Mouse (Mus musculus) heart, postnatal 25 days (tissue): ENCODE results near the gene Ppa2. TPM values are rescaled to one million over a fixed set of nuclear protein-coding genes. Genes with fewer than 3 reads are reported as not detected.

Experiments used
- DNase-seq: peaks from one replicate; pipeline ENCODE4 v3.0.0; 2022; ENCODE audit warnings: low spot score
- intact Hi-C: fragments of 180-260 bp; cut with DNase I; formaldehyde crosslinking; loops from one replicate; pipeline ENCODE4 v1.15.1; 2025
- total RNA-seq, 2 experiments: library from RNA; stranded (reverse); gene quantifications; 2 replicates each; pipeline ENCODE4 v1.2.3; 2021

Gene Ppa2
- total RNA-seq, 2 experiments from 2014 or later = 135 TPM

DNA sequence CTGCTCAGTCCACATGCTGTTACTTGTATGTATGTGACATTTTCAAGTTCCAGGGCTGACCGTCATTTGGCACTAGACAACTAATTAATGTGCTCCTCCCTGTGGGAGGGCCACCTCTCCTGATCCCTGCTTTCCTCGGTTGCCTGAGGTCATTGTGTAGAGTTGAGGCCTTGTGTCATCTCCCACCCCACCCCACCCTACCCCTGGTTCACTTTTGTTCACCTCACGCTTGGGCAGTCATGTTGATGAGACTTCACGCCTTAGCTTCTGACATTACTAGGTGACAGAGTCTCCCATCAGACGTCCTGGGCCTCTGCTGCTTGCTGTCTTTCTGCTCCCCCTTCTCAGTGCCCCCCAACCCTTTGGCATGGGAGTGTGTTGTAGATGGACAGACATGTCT is 15.2 kb downstream of the Ppa2 start:
- intact Hi-C loops = no loop called here
- DNase-seq = no peak

DNA sequence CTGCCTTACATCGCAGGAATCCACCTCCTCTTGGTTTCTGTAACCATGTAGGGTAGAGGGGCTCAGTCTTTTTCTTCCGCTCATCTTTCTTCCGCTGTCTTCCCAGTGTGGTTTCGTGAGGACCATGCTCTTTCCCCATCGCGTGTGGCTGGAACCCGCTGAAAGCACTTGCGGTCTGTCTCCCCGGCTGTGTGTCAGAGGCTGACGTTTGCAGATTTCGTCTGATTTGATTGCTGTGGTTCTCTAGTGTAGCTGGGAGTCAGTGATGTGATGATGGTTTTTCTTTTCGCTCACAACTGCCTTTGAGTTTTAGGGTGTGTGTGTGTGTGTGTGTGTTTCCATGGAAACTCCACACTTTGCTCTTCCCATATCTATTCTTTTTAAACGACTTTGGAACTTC is 18.6 kb downstream of the Ppa2 start:
- intact Hi-C loops = no loop called here
- DNase-seq = no peak

DNA sequence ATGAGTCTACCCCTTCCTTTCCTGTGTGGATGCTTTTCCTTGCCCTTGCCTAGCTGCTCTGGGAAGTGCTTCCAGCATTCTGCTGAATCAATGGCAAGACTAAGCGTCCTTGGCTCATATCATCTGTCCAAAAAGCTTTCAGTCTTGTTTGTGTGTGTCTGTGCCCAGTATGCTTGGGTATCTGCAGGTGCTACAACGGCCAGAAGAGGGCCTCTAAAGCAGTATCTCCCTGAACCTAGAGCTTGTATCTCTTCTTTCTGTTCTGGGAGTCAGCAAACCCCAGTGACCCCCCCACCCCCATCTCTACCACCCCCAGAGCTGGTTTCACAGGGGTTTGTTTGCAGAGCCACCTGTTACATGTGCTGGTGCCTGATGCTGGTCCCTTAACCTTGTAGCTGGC is 19.5 kb downstream of the Ppa2 start:
- intact Hi-C loops = no loop called here
- no peak for DNase-seq

DNA sequence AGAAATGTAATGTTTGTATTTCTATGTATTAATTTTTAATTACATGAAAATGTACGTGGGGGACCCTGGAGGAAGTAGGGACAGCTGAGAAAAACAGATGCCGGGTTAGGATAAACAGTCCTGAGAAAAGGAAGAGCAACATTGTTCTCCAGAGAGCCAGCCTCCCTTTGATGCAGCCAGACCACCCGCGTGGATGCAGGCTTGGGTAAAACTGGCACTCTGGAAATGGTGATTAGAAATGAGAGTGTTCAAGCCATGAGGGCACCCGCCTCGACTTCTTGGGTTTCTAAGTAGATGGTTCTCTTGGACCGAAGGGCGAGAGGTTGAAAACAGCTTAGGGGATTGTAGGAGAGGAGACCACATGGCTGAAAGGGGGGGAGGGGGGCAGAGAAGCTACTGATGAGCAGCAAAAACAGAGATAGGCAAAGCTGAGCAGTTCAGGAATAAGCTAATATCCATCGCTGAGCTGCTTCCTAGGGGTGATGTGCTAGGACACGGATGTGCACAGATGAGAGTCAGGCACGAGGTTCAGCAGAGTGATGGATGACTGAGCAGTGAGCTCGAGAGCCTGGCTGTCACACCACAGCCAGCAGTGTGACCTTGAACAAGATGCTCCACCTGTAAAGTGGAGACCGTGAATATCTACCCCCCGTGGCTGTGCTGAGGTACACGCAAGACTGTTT is 21.4 kb downstream of the Ppa2 start:
- intact Hi-C loops = no loop called here
- DNase-seq = no peak

DNA sequence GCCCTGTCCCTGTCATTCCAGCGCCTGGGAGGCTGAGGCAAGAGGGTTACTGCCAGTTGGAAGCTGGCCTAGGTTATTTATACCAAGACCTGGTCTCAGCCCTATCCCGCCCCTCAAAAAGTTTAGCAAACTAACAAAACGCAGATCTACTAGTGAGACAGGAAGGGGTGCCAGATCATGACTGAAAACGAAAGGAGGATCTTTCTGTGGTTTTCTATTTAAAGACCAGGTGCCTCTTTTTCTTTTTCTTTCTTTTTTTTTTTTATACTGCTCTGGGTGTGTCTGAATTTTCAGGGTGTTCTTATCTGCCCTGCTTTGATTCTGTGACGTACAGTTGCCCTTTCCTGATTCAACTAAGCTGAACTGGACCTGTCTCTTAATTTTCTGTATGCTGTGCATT is 22.4 kb downstream of the Ppa2 start:
- no peak for DNase-seq
- intact Hi-C loops = no loop called here

DNA sequence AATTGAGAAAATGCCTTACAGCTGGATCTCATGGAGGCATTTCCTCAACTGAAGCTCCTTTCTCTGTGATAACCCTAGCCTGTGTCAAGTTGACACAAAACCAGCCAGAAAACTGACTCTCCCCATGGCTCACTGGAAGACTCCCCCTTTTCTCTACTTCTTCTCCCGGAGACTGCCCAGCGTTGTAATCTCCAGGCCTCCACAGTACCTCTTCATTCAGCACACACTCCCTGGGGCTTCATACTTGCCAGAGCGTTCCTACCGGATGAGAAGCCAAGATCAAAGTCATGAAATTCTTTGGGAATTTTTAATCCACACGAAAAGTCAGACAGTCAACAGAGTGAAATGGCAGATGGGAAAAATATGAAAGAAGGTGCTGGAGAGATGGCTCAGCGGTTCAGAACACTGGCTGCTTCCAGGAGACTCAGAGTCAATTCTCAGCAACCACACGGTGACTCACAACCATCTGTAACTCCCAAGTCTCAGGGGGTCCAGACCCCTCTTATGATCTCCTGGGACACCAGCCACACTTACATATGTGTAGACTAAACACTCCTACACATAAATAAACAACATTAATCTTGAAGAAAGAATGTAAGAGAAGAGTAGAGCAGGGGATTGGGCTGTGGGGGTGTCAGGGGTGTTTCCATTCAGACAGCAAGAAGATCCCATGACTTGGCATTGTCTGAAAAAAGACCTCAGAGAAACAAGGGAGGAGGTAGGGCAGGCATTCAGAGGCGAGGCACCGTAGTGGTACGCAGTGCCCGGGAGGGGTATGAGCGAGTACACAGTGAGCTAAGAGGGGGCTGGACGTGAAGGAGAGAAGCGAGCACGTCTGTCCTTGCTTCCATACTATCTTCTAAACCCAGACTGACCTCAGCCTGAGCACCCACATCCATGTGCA is 23.6 kb downstream of the Ppa2 start:
- intact Hi-C loops = no loop called here
- DNase-seq = no peak

DNA sequence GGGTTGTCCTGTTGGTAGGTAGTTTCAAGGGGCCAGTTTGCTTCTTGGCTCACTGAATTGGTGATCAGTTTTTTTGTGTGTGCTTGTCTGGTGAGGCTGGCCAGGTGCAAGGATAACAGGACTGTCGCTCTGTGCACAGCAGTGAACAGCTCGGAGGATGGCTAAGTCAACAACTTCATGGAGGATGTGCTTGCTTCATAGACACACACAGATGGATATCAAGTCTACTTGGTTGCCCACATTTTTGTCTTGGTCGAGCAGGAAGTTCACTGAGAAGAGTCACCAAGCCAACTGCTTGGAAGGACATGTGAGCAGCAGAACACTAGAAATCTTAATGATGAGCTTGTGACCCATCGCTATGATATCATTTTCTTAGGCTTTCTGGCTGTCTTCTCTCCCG is 24.8 kb downstream of the Ppa2 start:
- intact Hi-C loops = no loop called here
- DNase-seq = no peak

DNA sequence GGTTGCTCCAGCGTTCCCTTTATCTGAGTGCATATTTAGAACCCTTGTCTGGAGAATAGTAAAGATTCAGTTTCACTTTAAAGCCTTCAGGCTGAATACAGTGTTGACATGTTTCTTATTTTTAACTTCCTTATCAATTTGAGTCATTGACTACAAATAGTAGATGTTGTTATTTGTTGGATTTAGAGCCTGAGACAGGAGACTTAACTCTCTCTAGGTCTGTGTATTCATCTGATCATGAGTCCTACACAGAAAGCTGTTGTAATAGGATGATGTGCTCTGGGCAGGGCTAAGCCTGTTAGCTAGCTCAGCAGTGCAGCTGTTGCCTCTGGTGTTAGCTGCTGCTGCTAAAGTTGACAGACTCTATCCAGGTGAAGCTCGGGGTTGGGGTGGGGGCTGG is 25.3 kb downstream of the Ppa2 start:
- intact Hi-C loops = no loop called here
- no peak for DNase-seq

DNA sequence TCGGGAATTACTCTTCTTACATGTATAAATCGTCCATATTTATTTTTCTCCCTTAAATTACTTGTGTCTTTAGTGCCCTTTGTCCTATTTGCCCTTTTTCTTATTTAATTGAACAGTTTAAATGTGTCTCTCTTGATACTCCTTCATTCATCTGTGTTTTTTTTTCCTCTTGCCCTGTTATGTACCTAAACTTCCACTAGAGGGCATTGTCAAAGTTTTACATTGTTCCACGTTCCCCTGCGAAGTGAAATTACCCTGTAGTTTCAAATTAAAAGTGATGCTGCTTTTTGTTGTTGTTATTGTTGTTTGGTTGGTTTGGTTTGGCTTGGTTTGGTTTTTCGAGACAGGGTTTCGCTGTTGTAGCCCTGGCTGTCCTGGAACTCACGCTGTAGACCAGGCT is 26.5 kb downstream of the Ppa2 start:
- DNase-seq = no peak
- intact Hi-C loops = no loop called here

DNA sequence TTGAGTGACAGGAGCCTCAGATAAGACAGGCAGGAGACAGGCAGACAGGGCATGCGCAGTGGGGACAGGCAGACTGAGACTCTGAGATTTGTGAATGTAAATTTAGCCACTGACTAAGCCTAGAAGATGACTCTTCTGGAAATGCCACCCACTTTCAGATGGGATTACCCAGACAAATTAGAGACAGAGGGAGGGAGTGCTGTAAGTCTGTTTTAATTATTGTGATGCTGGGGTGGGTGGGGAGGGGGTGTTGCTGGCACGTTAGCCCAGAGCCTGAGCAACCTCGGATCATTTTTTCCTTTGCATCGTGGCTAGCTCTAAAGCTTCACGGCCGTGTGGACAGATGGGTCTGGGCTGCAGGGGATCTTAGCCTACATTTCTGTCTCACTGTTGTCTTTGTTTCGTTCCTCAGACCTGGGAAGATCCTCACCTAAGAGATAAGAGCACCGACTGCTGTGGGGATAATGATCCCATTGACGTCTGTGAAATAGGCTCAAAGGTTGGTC is 29.0 kb downstream of the Ppa2 start:
- intact Hi-C loops = no loop called here
- no peak for DNase-seq

DNA sequence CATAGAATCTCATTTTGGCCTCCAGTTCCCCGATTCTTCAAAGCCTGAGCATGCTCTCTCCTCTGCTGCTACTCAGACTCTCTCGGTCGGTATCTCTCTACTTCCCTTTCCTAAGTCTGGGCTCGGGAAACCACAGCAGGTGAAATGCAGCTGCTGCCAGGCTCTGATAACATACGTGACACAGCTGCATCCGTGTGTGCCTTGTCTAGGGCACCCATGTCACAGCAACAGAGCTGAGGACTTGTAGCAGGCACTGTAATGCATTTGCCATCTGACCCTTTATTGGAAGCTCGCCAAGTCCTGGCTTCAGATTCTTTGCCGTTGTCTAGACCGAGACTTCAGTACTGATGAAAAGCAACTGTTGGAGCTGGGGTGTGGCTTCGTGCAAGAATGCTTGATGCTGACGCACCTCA is 29.5 kb downstream of the Ppa2 start:
- intact Hi-C loops = no loop called here
- no peak for DNase-seq

DNA sequence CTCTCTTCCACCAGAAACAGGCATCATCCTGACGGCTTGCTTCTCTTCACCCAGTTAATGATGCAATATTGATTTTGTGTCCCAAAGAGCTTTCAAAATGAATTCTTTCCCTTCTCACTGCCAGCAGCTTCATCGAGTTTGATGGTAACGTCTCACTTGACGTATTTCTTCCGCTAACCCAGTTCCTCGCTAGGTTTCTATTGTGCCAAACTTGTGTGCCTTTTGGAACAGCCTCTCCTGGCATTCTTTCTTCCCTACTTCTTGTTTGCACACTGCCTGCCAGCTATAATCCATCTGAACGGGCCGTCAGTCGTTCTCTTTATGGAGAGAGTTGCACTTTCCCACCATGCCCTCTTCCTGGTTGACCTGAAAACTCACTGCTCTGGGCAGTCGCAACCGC is 31.2 kb downstream of the Ppa2 start:
- intact Hi-C loops = no loop called here
- DNase-seq = no peak

DNA sequence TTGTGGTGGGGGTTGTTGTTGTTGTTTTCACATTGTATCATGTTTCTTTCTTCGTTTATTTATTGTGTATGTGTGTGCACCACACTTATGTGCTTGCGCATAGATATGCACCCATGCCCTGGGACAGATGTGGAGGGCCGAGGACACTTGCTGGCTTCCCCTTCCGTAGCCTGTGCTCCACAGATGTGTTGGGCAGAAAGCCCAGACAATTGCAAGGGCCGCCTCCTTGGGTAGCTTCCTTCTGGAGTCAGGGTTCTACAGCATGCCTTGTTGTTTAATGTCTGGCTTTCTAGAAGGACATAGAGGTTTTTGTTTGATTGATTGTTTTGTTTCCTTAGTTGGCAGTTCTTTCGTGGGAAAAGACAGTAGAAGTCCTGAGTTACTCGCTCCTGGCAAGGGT is 37.6 kb downstream of the Ppa2 start:
- intact Hi-C loops = no loop called here

DNA sequence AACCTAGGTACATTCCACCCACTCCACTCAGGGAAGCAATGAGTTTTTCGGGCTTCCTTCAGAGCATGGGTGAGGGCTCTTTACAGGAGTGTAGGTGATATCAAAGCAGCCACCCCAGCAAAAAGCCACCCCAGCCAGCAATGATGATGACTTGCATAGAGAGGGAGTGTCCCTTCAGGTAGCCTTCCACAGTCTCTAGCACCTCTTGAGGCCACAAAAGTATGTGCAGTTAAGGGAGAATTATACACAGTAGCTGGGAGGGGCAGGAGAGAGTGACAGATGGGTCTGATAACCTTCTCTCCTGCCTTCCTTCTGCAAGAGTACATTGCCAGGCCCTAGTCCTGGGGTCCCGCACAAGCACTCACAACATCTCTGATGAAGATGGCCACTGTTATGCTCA is 38.9 kb downstream of the Ppa2 start:
- intact Hi-C loops = no loop called here
- DNase-seq = no peak

More for the DNA sequence above, 37.6 kb downstream of the Ppa2 start:
- DNase-seq = no peak

DNA sequence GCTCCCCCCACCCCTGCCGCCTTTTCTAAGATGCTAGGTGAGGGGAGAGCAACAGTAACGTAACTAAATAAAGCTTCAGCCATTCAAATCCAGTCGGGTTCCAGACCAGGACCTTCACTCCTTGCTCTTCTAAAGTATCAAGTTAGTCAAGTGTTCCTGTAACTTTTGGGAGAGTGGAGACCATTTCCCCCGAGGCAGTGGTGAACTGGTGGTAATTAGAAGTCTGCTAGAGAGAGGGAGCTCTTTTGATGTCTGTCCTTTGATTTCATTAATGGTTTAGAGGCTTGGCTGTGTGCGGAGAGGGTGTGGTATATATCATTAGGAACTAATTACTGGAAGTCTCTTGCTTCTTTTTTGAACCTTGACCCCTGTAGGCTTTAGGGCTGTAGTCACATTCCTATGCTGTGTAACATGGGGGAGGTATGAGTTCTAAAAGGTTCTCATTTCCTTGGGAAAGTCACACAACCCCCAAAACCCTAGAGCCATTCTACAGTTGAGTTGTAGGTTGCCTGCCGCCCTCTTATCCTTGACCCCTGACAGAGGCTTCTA is 47.6 kb downstream of the Ppa2 start:
- no peak for DNase-seq
- intact Hi-C loops = no loop called here

DNA sequence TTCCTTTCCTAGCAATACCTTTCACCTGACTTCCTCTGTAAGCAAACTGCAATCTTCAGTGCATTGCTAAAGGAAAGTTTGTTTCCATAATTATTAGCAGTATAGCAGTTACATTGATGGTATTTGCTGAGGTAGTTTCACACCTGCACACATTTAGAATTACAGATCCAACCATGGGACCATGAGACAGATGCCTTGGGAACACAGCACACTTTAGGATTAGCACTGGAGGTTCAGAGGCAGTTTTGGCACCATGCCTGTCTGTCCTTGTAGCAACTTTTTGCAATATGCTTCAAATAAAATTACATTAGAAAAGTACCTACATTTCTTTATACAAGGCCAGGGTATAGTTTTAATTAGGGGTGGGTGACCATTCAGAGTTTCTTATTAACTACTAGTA is 48.1 kb downstream of the Ppa2 start:
- no peak for DNase-seq
- intact Hi-C loops = no loop called here

DNA sequence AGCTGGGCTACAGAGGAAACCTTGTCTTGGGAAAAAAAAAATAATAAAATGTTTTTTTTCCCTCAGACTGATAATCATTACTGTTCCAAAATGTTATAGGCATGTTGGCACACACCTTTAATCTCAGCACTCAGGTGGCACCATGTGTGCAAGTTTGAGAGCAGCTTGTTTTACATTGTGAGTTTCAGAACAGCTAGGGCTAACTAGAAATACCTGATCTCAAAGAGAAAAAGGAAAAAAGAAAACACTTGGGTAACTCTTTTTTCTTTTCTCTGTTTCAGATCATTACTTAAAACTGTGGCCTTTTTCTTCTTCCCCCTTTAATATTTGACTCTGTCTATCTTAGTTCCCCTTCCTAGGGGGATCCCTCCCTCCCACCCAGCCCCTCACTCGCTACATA is 51.5 kb downstream of the Ppa2 start:
- no peak for DNase-seq
- intact Hi-C loops = no loop called here

DNA sequence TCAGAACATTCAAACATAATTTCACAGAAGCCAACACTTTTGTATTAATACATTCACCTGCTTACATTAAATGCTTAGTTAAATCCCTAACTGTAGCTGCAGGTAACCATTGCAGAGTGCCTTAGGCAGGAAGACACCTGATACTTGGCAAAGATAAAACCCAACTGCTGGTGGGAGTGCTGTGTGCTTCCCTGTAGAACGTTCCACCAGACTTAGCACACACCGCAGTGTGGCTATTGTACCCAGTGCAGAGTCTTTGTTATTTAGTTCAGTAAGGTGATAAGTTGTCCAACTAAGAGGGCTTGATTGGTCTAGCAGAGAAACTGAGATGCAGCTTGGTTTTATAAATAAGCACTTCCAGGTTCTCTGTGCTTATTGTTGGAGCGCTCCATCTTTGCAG is 54.2 kb downstream of the Ppa2 start:
- intact Hi-C loops = no loop called here
- DNase-seq = no peak

DNA sequence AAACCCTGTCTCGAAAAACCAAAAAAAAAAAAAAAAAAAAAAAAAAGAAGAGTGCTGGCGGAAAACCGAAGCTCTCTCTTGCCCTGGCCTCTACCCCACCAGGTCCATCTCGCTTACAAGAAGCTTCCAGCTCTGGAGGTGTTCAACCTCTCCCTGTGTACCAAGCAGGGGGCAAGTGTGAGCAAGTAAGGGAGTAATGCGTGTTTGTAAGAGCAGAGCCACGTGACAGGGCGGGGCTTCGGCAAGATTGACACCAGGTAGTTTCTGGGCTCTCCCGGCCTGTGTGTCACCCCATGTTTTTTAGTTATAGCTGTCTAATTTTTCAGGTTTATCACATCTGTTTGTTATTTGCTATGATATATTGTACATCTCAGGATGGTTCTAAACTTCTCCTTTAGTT is 56.2 kb downstream of the Ppa2 start:
- intact Hi-C loops = no loop called here

DNA sequence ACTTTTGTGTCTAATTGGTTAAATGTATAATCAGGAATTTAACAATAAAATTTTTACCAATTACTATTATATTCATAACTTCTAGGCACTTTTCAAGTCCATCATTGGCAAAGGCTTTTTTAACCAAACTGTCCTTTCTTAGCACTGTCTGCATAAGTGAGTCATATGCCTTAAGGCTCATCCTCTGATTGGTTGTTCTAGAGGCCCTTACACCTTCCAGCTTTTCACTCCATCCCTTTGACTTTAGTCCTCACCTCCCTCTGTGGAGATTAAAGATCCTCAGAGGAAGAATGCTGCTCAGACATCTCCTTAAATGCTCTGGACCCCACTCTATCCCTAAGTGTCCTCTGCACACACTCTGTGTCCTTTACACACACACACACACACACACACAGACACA is 68.3 kb downstream of the Ppa2 start:
- DNase-seq = no peak
- intact Hi-C loops = no loop called here

More for the DNA sequence above, 56.2 kb downstream of the Ppa2 start:
- DNase-seq = no peak

DNA sequence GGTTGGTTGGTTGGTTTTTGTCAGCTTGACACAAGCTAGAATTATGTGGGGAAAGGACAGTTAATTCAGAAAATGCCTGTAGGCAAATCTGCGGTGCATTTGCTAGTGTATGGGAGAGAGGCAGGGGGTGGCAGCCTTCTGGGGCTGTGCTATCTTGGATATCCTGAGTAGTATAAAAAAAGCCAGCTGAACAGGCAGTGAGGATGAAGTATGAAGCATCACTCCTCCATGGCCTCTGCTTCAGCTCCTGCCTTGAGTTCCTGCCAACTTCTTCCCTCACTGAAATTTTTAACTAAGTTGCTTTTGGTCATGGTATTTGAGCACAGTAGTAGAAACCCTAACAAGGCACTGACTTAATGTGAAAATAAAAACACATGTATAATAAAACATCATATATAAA is 70.1 kb downstream of the Ppa2 start:
- DNase-seq = no peak
- intact Hi-C loops = no loop called here
